Mouse (Mus musculus) skeletal muscle tissue, postnatal 0 days (tissue): Measurements from ENCODE around the gene Vmn1r234. TPM values are rescaled to one million over a fixed set of nuclear protein-coding genes. Genes with fewer than 3 reads are reported as not detected.

ENCODE experiments used
- microRNA-seq, 2 experiments: library from miRNA; unstranded; fragments of <30 nt; microRNA quantifications; one replicate each; pipeline ENCODE4; 2016
- polyA plus RNA-seq: library from polyadenylated mRNA; unstranded; fragments of >200 nt; fragmentation: Nextera tagmentation; extraction: Ambion mirVana; gene quantifications from 2 replicates; pipeline ENCODE4 v1.2.1, GENCODE M21; 2015

Vmn1r234 gene
- not detected in 2 replicates for polyA plus RNA-seq

DNA sequence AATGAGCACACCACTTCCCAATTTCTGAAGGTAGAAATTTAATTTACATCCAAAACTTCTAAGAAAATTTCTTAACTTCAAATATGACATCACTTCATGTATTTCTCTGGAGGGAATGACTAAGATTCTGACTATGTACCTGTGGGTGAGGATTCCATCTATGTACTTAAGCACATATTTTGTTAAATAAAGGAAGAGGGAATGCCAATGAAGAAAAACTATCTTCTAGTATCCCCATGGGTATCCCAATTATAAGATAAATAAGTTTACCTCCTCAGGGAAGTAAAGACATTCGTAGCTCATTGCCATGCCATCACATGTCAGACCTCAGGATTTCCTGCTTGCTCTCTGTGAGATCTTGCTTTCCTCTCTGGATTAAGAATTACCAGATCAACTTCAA is at the start of gene Vmn1r234:
Gene Vmn1r234 (plus strand): TSS at position 301 of the 400 bp plus-strand sequence.

DNA sequence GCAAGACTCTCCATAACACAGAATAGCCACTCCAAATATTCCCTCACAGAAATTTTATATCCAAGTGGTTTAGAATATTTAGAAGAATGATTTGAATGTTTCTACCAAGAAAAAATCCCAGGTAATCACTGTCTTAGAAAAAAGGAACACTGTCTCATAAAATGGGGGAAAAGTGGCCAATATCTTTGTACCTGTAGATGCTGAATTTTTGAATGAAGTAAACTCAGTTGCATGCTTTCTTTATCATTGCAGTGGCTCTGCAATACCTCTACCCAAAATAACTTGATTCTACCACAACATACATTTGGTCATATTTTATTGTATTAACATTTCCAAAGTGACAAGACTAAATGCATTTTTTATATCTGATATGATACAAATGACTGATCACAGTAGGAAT is 30.2 kb downstream of the Vmn1r234 start, which contains the start of gene Vmn1r235:
Gene Vmn1r235 (plus strand): TSS at position 301 of the 400 bp plus-strand sequence.

DNA sequence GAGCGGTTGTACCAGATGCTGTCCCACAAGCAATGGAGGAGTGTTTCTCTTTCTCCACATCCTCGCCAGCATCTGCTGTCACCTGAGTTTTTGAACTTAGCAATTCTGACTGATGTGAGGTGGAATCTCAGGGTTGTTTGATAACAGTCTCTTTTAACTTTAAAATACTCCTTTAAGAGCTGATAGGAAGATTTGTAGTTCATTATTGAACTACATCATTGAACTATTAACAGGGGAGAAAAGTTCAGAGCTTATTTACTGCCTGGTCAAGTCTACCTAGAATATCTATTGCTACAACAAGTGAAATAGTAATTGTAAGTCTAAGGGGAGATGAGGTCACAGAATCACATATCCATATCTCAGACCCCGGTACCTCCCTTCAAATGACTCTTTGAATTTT is 56.8 kb downstream of the Vmn1r234 start, which contains the start of gene Vmn1r236:
Gene Vmn1r236 (plus strand): TSS at position 301 of the 400 bp plus-strand sequence.

Small RNA genes within 50 kb of the gene (microRNA-seq; reads per million reads assigned to microRNA genes)
- gene Gm26384: 0 reads per million in 2 experiments

Other genes with a start within 250 kb of the Vmn1r234 start
- gene Vmn1r233, start 229.6 kb upstream of the Vmn1r234 start, polyA plus RNA-seq: not detected in 2 replicates
- gene Zfp160, start 217.2 kb upstream of the Vmn1r234 start, polyA plus RNA-seq: 5.3 and 6.6 TPM in 2 replicates
- not detected in 2 replicates for gene Vmn1r235, start 30.3 kb downstream of the Vmn1r234 start, polyA plus RNA-seq
- not detected in 2 replicates for gene Vmn1r236, start 56.9 kb downstream of the Vmn1r234 start, polyA plus RNA-seq
- gene Vmn1r237, start 85.8 kb downstream of the Vmn1r234 start, polyA plus RNA-seq: not detected in 2 replicates
- gene Zfp677, start 157.7 kb downstream of the Vmn1r234 start, polyA plus RNA-seq: 1.2 and 1.3 TPM in 2 replicates
- 1.2 and 1.6 TPM in 2 replicates for gene Zfp54, start 197.1 kb downstream of the Vmn1r234 start, polyA plus RNA-seq
- gene Zfp51, start 224.3 kb downstream of the Vmn1r234 start, polyA plus RNA-seq: 6.2 TPM in 2 replicates